Mouse (Mus musculus) adrenal gland, adult 8-10 months (tissue): Measurements from ENCODE around the gene Zfp324. TPM values are rescaled to one million over a fixed set of nuclear protein-coding genes. Genes with fewer than 3 reads are reported as not detected.

Source experiments
- DNase-seq: peaks from one replicate; pipeline ENCODE4 v3.0.0; 2022
- total RNA-seq, 4 experiments: library from RNA; stranded (reverse); gene quantifications; 2 replicates each; pipeline ENCODE4 v1.2.4; 2022

Zfp324 gene
- total RNA-seq, 4 experiments from 2014 or later, result 11.9 to 15.8 (median 13.8) TPM

DNA sequence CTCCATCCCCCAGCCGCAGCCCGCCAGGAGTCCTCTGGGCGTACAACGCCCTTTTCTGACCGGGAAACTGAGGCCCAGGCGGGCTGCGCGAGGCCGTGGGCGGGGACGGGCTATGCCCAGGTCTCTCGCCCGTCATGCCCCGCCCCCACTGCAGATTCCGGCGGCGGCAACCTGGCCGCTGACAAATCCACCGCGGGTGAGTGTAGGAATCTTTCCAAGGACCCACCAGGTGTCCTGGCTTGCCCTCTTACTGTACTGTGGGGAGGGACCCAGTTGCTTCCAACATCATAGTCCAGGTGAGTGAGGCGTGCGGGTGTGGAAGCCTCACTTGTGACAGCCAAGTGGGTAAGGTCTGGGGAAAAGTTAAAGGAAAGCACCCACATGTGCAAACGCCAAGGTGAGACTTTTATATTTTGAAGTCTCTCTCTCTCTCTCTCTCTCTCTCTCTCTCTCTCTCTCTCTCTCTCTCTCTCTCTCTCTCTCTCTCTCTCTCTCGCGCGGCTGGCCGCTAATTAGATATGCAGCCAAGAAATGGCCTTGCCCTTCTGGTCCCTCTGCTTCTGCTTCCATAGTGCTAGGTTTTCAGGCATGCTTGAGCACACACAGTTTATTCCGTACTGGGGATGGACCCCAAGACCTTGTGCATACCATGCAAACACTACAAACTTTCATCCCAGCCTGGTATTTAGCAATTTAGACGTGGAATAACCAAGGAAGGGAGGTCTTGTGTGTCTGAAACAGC is 637 bp downstream of the Zfp324 start:
- DNase-seq, result peak; percentile 42

DNA sequence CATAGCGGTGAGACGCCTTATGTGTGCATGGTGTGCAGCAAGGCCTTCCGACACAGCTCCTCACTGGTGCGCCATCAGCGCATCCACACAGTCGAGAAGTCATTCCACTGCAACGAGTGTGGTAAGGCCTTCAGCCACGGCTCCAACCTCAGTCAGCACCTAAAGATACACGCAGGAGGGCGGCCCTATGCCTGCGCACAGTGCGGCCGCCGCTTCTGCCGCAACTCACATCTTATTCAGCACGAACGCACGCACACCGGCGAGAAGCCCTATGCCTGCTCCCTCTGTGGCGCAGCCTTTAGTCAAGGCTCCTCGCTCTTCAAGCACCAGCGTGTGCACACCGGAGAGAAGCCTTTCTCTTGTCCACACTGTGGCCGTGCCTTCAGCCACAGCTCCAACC is 5.3 kb downstream of the Zfp324 start:
- no peak for DNase-seq

DNA sequence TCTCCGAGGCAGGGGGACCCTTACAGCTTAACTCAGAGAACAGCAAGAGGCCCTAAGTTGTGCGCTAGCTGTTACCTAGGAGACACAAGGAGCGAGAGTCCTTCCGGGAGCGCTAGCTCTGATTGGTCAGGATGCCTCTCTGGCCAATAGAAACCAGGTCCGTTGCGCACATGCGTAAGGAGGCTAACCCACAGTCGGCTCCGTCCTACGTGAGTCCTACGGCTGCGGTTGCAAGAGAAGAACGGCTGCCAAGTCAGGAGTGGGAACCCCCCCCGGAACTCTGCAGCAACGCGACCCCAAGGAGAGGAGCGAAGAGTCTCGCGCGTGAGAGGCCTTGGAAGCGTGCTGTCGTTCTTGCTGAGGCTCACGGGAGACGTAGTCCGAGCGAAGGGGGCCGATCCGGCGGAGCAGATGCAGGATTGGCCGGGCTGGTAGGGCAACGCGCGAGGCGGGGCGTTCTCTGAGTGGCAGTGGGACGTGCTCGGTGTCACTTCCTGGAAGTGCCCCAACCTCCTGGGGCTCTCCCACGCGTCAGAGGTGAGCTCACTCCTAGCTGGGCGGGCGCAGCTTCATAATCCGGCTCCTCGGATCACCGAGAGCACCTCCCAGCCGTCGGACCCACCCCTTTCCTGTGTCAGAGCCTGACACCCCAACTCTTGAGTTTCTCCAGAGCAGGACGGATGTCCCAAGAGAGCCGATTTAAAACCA is 12.2 kb downstream of the Zfp324 start, which contains the start of gene Zfp446:
Gene Zfp446 (plus strand): TSS at position 167 of the 708 bp plus-strand sequence.
- peak; percentile 99 for DNase-seq

DNA sequence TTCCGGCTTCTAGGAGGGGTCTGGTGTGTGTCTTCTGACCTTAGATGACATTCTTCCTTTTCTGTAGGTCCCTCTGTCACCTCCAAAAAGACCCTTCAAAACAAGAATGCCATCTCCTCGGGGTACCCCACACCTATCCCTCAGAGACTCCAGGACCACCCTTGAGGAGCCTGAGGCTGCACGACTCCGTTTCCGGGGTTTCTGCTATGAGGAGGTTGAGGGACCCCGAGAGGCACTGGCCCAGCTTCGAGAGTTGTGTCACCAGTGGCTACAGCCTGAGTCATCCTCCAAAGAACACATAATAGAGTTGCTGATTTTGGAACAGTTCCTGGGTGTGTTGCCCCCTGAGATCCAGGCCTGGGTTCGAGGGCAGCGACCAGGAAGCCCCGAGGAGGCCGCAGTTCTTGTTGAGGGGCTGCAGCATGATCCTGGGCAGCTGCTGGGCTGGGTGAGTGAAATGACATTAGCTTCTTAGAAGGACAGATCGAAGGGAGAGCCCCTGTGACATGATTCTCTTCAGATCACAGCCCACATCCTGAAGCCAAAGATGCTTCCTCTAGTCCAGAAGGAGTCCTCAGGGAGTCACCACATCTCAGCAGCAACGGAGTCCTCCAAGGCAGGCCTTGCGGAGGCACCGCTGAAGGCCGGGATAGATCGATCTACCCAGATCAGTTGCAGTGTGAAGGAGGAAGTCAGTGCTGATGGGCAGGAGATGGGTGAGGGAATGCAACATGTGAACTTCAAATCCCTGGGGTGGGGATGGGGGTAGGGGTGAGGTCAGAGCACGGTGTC is 13.5 kb downstream of the Zfp324 start:
- DNase-seq, result no peak

DNA sequence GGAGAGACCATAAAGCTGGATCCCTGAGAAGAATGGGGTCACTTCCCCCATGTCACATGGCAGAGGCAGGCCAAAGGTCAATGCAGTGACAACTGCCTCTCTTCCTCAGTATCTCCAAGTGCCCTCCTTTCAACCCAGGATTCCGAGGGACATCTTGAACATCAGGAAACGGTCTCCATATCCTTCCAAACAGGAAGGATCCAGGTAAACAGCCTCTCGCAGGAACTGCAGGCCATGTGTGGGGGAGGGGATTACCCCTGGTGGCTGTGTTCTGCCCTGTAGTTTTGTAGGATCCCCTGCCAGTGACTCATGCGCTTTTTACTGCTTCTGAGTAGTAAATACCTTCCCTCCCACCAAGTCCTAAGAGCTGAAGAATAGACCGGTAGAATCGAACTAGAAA is 14.1 kb downstream of the Zfp324 start:
- no peak for DNase-seq

DNA sequence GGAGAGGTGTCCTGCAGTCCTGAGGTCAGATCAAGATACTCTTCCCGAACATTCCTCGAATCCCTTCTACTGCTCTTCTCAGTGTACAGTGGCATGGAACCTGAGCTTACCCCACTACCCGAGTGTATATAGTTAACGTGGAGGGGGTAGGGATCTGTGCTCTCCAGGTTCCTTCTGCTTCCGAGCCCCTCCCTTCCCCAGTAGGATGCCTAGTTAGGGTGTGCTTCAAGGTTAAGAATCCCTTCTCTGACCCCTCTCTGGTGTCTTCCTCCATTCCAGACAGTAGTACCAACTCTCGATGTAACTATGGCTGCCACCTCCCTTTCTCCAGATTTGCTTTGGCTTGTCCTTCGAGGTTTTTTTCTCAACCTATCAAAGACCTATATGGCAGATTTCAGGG is 14.7 kb downstream of the Zfp324 start:
- DNase-seq, result no peak

DNA sequence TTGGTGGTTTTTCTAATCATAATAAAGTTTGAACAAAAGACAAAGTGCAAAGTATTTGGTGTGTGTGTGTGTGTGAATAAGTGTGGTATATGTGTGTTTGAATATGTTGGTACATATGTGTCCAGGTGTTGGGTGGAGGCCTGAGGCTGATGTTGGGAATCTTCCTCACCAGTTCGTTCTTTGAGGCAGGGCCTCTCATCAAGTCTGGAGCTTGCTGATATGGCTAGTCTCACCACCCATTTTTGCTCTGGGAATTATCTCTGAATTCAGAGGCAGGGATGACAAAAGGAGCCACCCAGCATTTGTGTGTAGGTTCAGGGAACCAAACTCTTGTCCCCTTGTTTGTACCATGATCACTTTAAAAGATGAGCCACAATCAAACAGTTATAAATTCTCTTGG is 20.1 kb downstream of the Zfp324 start:
- no peak for DNase-seq

DNA sequence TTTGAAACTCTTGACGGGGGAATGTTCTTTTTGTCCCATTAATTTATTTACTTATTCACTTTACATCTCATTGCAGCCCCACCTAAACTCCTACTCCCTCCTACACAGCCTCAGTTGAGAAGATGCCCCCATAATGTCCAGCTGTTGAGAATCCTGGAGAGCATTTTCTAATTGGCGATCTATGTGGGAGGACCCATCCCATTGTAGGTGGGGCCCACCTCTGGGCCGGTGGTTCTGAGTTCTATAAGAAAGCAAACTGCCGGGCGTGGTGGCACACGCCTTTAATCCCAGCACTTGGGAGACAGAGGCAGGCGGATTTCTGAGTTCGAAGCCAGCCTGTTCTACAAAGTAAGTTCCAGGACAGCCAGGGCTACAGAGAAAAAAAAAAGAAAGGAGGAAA is 21.3 kb downstream of the Zfp324 start:
- no peak for DNase-seq

DNA sequence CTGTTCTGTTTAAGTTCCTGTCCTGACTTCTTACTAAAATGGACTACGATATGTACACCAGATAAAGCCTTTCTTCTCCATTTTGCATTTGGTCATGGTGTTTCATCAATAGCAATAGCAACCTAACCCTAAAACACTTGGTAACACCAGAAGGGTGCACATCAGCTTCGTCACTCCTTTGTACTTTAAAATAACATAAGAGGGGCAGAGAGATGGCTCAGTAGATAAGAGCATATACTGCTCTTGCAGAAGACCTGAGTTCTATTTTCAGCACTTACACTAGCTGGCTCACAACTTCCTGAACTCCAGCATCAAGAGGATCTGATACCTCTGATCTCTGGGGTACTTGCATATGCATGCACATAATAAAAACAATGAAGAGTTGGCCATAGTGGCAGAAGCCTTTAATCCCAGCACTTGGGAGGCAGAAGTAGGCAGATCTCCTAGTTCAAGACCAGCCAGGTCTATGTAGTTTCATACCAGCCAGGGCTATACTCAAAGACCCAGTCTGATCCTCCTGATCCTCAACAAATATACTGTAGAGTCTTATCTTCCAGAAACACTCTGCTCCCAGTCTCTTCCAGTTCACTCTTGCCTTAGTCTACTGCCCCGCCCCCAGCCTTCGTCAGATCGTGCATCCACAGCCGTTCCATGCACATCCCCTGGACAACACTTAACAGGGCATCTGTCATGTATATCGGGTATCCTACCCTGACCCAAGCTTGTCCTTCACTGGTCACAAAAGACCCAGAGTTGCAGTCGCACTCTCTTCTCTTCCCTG is 22.0 kb downstream of the Zfp324 start:
- no peak for DNase-seq

DNA sequence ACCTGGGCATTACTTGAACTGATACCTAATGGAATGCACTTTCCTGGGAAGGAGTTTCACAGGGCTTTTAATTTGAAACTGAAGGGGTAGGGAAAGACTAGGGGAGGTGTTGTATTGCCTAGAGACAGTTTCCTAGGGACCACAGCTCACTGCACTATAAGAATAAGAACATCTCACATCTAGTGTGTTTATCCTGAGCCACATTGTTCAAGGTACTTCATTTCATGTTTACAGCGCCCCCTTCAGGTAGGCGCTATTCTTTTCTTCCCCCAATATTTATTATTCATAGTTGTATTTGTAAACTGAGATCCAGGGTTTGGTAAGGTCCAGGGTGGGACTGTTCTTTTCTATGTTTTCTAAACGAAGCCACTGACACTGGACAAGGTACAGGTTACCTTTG is 26.6 kb downstream of the Zfp324 start:
- DNase-seq, result no peak

DNA sequence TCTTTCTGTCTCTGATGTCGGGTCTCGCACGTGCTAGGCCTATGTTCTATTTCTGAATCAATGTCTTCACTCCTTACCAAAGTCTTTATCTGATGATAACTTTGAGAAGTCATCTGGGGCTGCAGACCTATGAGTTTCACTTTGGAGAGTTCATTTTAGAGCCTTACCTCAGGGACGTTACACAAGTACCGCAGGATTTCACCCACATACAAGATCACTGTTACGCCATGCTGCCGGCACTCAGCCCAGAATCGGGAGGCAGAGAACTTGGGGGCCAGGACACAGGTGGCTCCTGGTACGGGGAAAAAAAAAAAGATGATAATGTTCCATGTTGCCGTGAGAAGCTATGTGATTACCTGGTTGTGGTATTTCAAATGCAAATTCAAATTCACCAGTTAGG is 27.5 kb downstream of the Zfp324 start:
- DNase-seq, result no peak

DNA sequence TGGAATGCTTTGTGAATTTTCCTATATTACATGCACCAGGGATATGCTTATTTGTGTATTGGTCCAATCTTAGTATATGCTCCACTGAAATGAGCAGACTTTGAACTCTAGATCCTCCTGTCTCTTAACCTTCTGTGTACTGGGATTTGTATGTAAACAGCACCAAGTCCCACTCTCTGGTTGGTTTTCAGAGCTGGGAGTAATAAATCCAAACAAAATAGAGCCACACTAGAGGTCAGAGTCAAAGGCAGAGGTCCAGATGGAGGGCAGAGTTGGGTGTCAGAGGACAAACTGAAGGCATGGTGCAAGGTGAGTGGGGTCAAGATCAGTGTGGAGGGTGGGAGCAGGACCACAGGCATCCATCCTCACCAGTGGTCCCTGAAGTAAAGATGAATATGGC is 30.2 kb downstream of the Zfp324 start:
- DNase-seq, result no peak

DNA sequence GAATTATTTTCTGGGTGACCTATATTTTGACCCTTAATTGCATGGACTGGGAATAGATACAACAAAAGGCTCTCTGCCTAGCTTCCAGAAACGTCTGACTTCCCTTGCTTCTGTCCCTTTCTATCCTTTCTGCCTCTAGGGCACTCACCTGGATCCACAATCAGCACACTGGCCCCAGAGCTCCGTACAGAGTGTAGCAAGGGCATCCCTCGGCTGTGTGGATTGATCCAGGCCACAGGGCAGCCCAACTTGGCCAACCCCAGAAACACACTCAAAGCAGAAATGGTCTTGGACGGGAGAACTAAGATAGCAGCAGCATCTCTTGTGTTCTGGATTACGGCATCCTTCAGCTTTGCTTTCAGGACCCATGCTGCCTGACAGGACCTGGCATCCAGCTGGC is 31.6 kb downstream of the Zfp324 start:
- DNase-seq, result no peak

DNA sequence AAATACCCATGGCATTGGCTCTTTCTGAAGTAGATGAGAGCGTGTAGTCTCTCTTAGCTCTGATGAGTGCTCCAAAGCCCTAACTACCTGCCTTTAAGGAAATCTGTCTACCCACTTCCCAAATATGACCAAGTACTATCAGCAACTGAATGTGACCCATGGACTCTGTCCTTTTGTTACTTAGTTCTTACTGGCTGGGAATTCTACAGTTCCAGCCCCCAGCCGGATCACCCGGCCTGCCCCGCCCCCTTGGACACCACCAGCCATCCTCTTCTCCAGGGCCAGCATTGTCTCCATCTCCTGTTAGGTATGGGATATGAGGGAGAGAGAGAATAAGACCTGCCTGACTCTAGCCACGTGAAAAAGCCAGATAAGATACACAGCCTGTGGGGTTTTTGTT is 32.4 kb downstream of the Zfp324 start, which contains the start of gene Slc27a5:
Gene Slc27a5 (minus strand): TSS at position 140 of the 400 bp plus-strand sequence.
- DNase-seq, result no peak

DNA sequence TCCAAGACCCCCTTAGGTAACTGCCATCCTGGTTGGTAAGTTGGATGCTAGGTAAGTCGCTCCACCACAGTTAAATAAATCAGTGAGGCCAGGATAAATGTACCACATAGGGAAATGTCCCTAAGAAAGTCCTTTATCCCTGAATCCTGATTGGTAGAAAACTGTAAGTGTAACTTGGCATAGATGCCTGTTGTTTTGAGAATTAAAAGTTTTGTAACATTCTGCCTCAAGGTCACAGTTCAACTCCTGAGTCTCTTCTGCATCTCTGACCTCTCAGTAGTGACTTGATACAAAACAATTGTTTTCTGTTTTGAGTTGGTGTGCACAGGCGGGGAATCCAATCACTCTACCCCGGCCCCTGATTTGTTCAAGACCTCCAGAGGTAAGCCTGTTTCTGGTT is 33.2 kb downstream of the Zfp324 start, which contains the start of gene Trim28:
Gene Trim28 (plus strand): TSS at position 264 of the 400 bp plus-strand sequence.
- no peak for DNase-seq

DNA sequence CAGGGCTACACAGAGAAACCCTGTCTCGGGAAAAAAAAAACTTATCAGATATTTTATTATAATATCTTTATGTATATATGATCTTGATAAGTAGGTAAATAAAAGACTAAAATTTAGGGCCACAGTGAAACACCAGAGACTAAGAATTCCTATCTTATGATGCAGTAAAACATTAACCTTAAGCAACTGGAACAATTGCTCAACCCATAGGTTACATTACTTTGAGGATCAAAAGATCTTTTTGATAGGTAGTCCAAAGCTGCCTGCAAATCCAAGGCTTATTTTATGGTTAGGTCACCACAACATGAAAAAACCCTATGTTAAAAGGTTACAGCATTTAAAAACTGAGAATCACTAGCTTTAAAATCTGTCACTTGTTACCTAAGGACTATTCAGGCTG is 35.9 kb downstream of the Zfp324 start:
- DNase-seq, result no peak

DNA sequence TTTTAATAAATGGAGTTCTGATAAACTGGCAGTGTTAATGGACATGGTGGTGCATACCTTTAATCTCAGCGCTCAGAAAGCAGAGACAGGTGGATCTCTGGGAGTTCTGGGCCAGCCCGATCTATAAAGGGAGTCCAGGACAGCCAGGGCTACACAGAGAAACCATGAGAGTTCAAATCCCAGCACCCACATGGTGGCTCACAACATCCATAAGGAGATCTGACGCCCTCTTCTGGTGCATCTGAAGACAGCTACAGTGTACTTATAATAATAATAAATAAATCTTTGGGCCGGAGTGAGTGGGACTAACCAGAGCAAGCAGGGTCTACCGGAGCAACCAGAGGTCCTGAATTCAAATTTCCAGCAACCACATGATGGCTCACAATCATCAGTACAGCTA is 37.7 kb downstream of the Zfp324 start:
- DNase-seq, result no peak

DNA sequence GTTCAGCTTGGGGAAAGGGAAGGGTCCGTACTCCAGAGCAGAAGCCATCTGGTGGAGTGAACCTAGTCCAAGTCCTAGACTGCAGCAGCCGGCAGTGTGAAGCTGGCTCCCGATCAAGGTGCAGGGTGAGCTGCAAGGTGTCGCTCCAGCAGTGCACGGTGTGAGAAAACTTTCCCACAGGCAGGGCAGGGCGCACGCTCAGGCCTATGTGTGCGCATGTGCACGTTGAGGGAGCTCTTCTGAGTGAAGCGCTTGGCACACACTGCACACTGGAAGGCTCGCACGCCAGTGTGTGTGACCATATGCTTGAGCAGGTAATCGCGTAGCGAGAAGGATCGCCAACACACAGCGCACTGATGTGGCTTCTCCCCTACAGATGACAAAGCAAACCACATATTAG is 40.4 kb downstream of the Zfp324 start:
- no peak for DNase-seq

DNA sequence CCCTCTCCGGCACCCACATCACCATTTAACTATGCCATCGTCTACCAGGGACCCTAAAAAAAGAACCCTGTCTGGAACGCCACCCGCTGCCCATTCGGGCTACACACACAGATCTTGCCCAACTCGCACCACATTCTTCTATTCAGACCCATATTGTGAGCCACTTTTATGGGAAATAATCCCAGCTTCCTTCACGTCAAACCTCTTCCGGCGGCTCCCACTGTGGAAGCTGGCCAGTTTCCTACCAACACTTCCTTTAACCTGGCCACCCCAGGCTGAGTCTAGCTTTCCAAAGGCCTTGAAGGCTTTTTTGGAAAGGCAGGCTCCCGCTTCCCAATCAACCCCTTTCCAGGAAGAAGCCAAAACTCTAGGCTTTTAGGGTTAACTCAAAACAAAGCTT is 40.9 kb downstream of the Zfp324 start:
- DNase-seq, result no peak

DNA sequence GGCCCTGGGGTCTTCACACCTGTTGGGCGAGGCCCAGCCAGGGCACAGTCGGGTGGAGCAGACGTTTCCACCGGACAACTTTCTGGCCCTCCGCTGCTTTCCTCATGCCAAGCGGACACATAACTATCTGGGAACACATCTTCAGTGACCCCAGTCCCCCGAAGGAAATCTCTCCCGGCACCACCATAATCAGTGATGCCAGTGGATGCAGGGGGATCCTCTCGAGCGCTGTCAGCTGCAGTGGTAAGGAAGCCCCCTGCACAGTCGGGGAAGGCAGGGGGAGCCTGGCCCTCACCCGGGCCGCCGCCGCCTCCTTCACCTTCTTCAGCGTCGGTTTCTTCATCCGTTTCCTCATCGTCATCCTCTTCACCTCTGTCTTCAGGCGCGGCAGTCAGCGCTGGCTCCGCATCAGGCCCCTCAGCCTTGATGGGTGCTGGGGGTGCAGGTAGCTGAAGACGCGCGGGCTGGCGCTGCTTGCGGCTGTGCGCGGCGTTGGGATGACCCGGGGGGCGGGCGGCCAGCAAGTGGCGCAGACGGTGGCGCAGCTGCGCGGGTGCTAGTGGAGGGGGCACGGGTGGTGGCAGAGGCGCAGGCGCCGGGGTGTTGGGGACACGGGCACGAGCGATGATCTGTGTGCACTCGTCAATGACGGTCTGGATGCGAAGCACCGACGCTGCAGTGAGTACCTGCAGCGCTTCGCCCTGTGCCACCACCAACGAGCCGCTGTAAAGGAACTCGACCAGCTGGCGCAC is 41.9 kb downstream of the Zfp324 start:
- DNase-seq, result no peak

DNA sequence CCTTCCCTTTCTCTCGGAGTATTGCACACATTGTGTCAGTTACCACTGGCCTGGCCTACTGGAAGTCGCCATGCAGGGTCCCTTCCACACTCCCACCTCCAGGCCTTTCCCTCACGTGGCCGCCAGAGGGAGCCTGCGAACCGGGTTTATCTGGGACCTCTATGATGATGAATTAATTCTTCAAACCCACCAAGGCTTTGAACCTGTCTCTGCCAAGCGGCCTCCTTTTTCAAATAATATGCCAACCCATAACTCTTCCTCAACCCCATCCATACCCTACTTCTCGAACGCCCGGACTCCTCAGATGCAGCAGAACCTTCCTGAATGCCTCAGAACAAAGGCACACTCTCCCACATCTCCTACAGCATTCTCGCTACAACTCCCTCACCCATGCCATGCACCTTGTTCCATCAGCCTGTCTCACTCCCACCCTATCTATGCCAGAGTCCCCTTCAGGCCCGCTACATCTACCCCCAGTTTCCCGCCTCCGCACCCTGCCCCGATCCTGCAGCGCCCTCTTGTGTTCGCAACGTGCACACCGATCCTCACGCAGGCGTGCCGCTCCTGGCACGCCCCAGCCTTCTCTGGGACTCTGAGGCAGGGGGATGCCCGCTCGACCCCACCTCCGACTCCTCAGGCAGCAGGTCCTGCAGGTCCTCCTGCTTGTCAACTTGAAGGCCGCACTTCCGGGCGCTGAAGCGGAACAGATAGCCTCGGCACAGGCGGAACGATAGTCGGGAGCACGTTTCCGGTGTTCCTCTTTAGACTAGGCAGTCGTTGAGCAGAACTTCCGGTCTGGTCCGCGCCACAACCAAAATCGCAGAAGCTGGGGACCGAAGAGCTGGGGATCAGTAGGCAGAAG is 43.7 kb downstream of the Zfp324 start:
- peak; percentile 90 for DNase-seq
